Mouse (Mus musculus): ENCODE measurements around the gene Fgl2. TPM values are rescaled to one million over a fixed set of nuclear protein-coding genes. Genes with fewer than 3 reads are reported as not detected.

The Fgl2 gene
- total RNA-seq, 2 experiments from 2014 or later: 34.2 to 38.5 TPM

Other genes starting within 250 kb of the Fgl2 start
- 1 to 10 TPM; 4.7 to 4.9 TPM for gene Gsap, start 186.4 kb upstream of the Fgl2 start, total RNA-seq (2021)
- gene Ccdc146, start 52.0 kb downstream of the Fgl2 start, total RNA-seq (2021): 1 to 10 TPM; 2.8 to 3.8 TPM
- gene Fam185a, start 52.3 kb downstream of the Fgl2 start, total RNA-seq (2021): 10 to 100 TPM; 11.5 to 12.9 TPM
- 1 to 10 TPM; 6.3 to 8.4 TPM for gene Lrrc17, start 170.9 kb downstream of the Fgl2 start, total RNA-seq (2021)

Data from heart, postnatal 14 days (tissue).